Mouse (Mus musculus): Measurements from ENCODE around the gene Celsr1. TPM values are rescaled to one million over a fixed set of nuclear protein-coding genes. Genes with fewer than 3 reads are reported as not detected.
"Not testable (repeated sequence)": the region's sequence is repeated elsewhere in the genome, so short reads cannot be mapped to it uniquely, and the experiment has no call there.

Celsr1 gene
- polyA plus RNA-seq, 1 experiment, result not detected

DNA sequence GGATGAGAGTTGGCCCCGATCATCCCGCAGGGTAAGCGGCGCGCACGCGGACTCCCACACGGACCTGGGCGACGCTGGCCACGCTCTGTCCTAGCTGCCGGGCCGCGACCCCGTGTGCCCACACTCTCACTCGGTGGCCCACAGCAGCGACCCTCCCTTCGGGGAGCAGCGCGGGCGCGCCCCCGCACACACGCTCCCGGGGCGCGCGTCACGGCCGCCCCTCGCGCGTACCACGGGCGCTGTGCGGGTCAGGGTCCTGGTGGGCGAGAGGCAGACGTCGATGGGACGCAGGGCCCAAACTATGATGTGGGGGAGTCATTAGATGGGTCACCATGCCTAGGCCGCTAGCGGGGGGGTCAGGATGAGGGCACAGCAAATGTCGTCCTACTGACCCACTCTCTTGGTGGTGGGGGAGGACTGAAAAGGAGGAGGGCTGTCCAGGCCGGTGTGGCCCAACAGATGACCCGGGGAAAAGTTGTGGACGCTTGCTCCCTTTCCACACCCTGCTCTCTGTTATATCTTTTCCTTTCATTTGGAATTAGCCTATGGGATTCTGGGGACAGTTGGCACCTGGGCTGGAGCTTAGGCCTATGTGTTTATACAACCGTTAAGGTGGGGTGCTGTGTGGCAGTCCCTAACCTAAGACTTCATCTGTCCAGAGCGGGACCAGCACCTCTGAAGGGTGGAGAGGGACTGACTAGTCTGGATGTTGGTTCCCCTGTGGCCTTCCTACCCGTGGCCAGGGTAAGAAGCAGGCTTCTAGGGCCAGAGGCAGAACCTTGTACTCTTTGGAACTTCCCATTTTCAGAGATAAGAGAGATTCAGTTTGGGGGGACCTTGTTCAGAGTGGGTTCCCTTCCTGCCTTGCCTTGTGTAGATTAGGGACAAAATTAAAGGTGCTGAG, 25.6 kb upstream of the Celsr1 start:
- TF ChIP-seq CTCF (IDR thresholded peaks at IDR 0.05; ENCODE audit: insufficient read depth, low read depth, low read length), result no peak
- TF ChIP-seq POLR2A (IDR thresholded peaks at IDR 0.05; ENCODE audit: insufficient read depth, low read depth, low read length), result no peak
- H3K4me3 ChIP-seq (ENCODE audit: insufficient read depth, low read depth, low read length), result peak overlapping the region; percentile 86
- H3K4me1 ChIP-seq (ENCODE audit: control insufficient read depth, insufficient read depth, low read length), result peaks cover 29% of the 10 kb centered on the region
- 2% methylated on average over 48 of the region's 49 CpGs for WGBS
- H3K27ac ChIP-seq (ENCODE audit: insufficient read depth, low read depth, low read length), result peak overlapping the region; percentile 31

DNA sequence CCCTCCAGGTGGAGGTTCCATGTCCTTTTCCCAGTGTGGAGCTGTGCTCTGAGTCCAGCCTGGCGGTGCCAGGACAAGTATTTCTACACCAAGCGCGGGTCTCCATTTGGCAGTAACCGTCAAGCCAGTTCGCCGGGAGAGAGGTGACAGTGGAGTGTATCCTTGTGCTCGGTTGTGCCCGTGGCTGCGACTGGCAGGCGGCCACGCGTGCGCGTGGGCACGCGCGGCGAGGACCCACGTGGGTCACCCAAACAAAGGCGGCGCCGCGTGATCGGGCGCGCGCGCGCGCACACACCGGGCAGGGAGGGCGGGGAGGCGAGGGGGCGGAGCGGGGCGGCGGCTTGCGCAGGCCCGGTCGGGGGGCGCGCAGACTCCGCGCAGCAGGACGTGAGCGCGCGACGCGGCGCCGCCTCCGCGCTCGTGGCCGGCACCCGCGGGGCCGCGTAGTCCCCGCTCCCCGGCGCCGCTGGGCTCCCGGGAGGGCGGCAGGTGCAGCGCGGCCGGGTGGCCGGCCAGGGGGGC, 24.9 kb upstream of the Celsr1 start:
- peak overlapping the region; percentile 86 for H3K4me3 ChIP-seq (ENCODE audit: insufficient read depth, low read depth, low read length)
- under 1% methylated on average over 64 of the region's 70 CpGs for WGBS
- H3K27ac ChIP-seq (ENCODE audit: insufficient read depth, low read depth, low read length), result peak overlapping the region; percentile 69
- TF ChIP-seq POLR2A (IDR thresholded peaks at IDR 0.05; ENCODE audit: insufficient read depth, low read depth, low read length), result peak; percentile 50
- TF ChIP-seq CTCF (IDR thresholded peaks at IDR 0.05; ENCODE audit: insufficient read depth, low read depth, low read length), result no peak
- peaks cover 29% of the 10 kb centered on the region for H3K4me1 ChIP-seq (ENCODE audit: control insufficient read depth, insufficient read depth, low read length)

- TF ChIP-seq POLR2A (IDR thresholded peaks at IDR 0.05; ENCODE audit: insufficient read depth, low read depth, low read length) (no peak), CTCF (IDR thresholded peaks at IDR 0.05; ENCODE audit: insufficient read depth, low read depth, low read length) (no peak)
- Histone ChIP-seq H3K27ac (ENCODE audit: insufficient read depth, low read depth, low read length) (peak overlapping the region; percentile 69), H3K4me3 (ENCODE audit: insufficient read depth, low read depth, low read length) (peak overlapping the region; percentile 86), H3K4me1 (ENCODE audit: control insufficient read depth, insufficient read depth, low read length) (peaks cover 28% of the 10 kb centered on the region)
- WGBS, result 22% methylated on average over 7 of the region's 7 CpGs
These were observed 24.3 kb upstream of the Celsr1 start for GRCm38 (mm10) chr15:86057908-86058307.

DNA sequence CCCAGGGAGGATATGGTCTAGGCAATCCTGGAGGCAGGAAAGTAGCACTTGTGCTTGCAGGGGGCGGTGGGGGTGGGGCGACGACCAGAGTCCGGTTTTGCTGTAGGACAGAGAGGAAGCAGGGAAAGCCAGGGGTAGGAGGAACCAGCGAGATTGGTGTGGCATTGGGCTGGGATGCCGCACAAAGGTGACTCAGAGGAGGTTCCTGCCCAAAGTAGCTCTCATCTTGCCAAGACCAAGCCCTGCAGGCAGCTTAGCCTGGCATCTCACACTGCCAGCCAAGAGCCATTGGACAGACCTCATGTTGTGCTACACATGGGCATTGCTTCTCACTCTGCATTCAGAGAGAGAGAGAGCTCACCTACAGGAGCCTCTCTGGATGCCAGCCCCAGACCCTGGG, 23.8 kb upstream of the Celsr1 start, which contains the start of gene Gramd4:
Gramd4 (plus strand) TSS at position 283 of the 400 bp plus-strand sequence.
- WGBS, result 44% methylated on average over 6 of the region's 6 CpGs
- Histone ChIP-seq H3K27ac (ENCODE audit: insufficient read depth, low read depth, low read length) (peak within 1 kb of the TSS; percentile 69), H3K4me1 (ENCODE audit: control insufficient read depth, insufficient read depth, low read length) (peaks cover 23% of the 10 kb centered on the region), H3K4me3 (ENCODE audit: insufficient read depth, low read depth, low read length) (peak within 1 kb of the TSS; percentile 86)
- TF ChIP-seq CTCF (IDR thresholded peaks at IDR 0.05; ENCODE audit: insufficient read depth, low read depth, low read length), result no peak
- TF ChIP-seq POLR2A (IDR thresholded peaks at IDR 0.05; ENCODE audit: insufficient read depth, low read depth, low read length), result no peak

DNA sequence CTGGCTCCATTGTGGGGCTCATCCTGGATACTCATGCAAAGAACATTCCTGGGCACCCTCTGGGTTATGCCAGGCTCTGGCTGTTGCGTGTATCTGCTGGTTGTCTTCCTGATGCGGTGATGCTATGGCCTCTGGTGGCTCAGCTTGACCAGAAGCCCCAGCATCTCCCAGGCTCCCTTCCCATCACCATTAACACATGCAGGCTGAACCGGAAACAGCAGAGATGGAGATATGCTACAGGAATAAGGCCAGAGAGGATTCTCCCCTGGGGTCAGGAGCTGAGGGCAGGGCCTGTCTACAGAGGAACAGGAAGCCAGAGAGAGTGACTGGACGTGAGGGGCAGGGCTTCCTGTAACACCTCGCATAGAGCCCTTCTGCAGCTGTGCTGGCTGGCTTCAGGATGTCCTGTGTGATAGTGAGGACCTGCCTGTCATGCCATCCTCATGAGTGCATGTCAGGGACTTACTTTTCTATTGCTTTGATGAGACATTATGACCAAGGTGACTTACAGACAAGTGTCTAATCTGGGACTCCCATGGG, 22.7 kb upstream of the Celsr1 start:
- TF ChIP-seq POLR2A (IDR thresholded peaks at IDR 0.05; ENCODE audit: insufficient read depth, low read depth, low read length) (no peak), CTCF (IDR thresholded peaks at IDR 0.05; ENCODE audit: insufficient read depth, low read depth, low read length) (no peak)
- H3K27ac ChIP-seq (ENCODE audit: insufficient read depth, low read depth, low read length), result no peak overlapping the region
- no peak overlapping the region for H3K4me3 ChIP-seq (ENCODE audit: insufficient read depth, low read depth, low read length)
- H3K4me1 ChIP-seq (ENCODE audit: control insufficient read depth, insufficient read depth, low read length), result peaks cover 17% of the 10 kb centered on the region
- 87% methylated on average over 5 of the region's 5 CpGs for WGBS

DNA sequence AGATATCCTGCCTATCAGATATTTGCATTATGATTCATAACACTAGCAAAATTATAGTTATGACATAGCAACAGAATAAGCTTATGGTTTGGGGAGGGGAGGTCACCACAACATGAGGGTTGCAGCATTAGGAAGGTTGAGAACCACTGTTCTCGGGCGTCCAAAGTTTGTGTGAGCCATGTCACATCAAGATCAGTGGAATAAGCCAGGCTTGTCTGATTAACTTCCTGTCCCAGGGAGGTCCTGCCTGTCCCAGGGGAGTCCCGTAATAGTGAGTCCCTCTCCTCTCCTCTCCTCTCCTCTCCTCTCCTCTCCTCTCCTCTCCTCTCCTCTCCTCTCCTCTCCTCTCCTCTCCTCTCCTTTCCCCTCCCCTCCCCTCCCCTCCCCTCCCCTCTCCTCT, 21.3 kb upstream of the Celsr1 start:
- H3K4me3 ChIP-seq (ENCODE audit: insufficient read depth, low read depth, low read length); H3K27ac ChIP-seq (ENCODE audit: insufficient read depth, low read depth, low read length): not testable (repeated sequence)
- WGBS, result 96% methylated on average over 3 of the region's 3 CpGs
- H3K4me1 ChIP-seq (ENCODE audit: control insufficient read depth, insufficient read depth, low read length), result peaks cover 11% of the 10 kb centered on the region

- Histone ChIP-seq H3K4me1 (ENCODE audit: control insufficient read depth, insufficient read depth, low read length) (peaks cover 12% of the 10 kb centered on the region), H3K27ac (ENCODE audit: insufficient read depth, low read depth, low read length) (no peak overlapping the region), H3K4me3 (ENCODE audit: insufficient read depth, low read depth, low read length) (no peak overlapping the region)
- WGBS, result 45% methylated on average over 2 of the region's 2 CpGs
- TF ChIP-seq CTCF (IDR thresholded peaks at IDR 0.05; ENCODE audit: insufficient read depth, low read depth, low read length), result peak; percentile 42
- no peak for TF ChIP-seq POLR2A (IDR thresholded peaks at IDR 0.05; ENCODE audit: insufficient read depth, low read depth, low read length)
These were observed 20.4 kb upstream of the Celsr1 start for GRCm38 (mm10) chr15:86053890-86054536.

- no peak overlapping the region for H3K27ac ChIP-seq (ENCODE audit: insufficient read depth, low read depth, low read length)
- H3K4me3 ChIP-seq (ENCODE audit: insufficient read depth, low read depth, low read length), result no peak overlapping the region
- WGBS, result 79% methylated on average over 6 of the region's 6 CpGs
- no peak for TF ChIP-seq POLR2A (IDR thresholded peaks at IDR 0.05; ENCODE audit: insufficient read depth, low read depth, low read length)
- TF ChIP-seq CTCF (IDR thresholded peaks at IDR 0.05; ENCODE audit: insufficient read depth, low read depth, low read length), result no peak
- peaks cover 9% of the 10 kb centered on the region for H3K4me1 ChIP-seq (ENCODE audit: control insufficient read depth, insufficient read depth, low read length)
These were observed 18.4 kb upstream of the Celsr1 start for GRCm38 (mm10) chr15:86051878-86052478.

All from olfactory bulb, adult 2 months (tissue).